Mouse (Mus musculus): ENCODE measurements around the gene Nr1d1.

Gene Nr1d1

GRCm38 (mm10) chr11:98774582-98775347 is at the start of gene Nr1d1:
Gene Nr1d1, minus strand, starts transcription at chr11:98775333.
- DNase-seq, result no peak

GRCm38 (mm10) chr11:98820968-98821367 is 45.8 kb upstream of the Nr1d1 start:
- DNase-seq, result no peak

GRCm38 (mm10) chr11:98816706-98817239 is 41.6 kb upstream of the Nr1d1 start:
- no peak for DNase-seq

GRCm38 (mm10) chr11:98810686-98811085 is 35.6 kb upstream of the Nr1d1 start:
- DNase-seq, result no peak

GRCm38 (mm10) chr11:98809457-98810290 is 34.5 kb upstream of the Nr1d1 start:
- peak; percentile 100 for DNase-seq

GRCm38 (mm10) chr11:98808417-98808816 is 33.3 kb upstream of the Nr1d1 start:
- DNase-seq, result no peak

GRCm38 (mm10) chr11:98804605-98805004 is 29.5 kb upstream of the Nr1d1 start, which contains the start of gene Casc3:
Gene Casc3, plus strand, starts transcription at chr11:98804905.
- DNase-seq, result no peak

- no peak for DNase-seq
Observed at GRCm38 (mm10) chr11:98797909-98798308, 22.8 kb upstream of the Nr1d1 start.

- DNase-seq, result no peak
Observed at GRCm38 (mm10) chr11:98797306-98797705, 22.2 kb upstream of the Nr1d1 start.

GRCm38 (mm10) chr11:98796515-98797216 is 21.5 kb upstream of the Nr1d1 start:
- DNase-seq, result peak; percentile 69

GRCm38 (mm10) chr11:98795714-98796514 is 20.8 kb upstream of the Nr1d1 start:
- DNase-seq, result peak; percentile 50

GRCm38 (mm10) chr11:98795015-98795713 is 20.0 kb upstream of the Nr1d1 start, which contains the start of gene Msl1:
Gene Msl1, plus strand, starts transcription at chr11:98795516.
- DNase-seq, result peak; percentile 84

GRCm38 (mm10) chr11:98794469-98795014 is 19.4 kb upstream of the Nr1d1 start:
- DNase-seq, result peak; percentile 80

GRCm38 (mm10) chr11:98792081-98792480 is 16.9 kb upstream of the Nr1d1 start:
- no peak for DNase-seq

GRCm38 (mm10) chr11:98791448-98791847 is 16.3 kb upstream of the Nr1d1 start:
- no peak for DNase-seq

- no peak for DNase-seq
Observed at GRCm38 (mm10) chr11:98790631-98791205, 15.6 kb upstream of the Nr1d1 start.

GRCm38 (mm10) chr11:98789824-98790223 is 14.7 kb upstream of the Nr1d1 start:
- no peak for DNase-seq

GRCm38 (mm10) chr11:98789219-98789807 is 14.2 kb upstream of the Nr1d1 start:
- DNase-seq, result no peak

GRCm38 (mm10) chr11:98788550-98789218 is 13.6 kb upstream of the Nr1d1 start:
- peak; percentile 96 for DNase-seq

- DNase-seq, result no peak
Observed at GRCm38 (mm10) chr11:98788139-98788538, 13.0 kb upstream of the Nr1d1 start.

Data from lung, postnatal 36 days (tissue).